Mouse (Mus musculus) stomach, adult 2 months (tissue): Measurements from ENCODE around the gene Scgb1b7. TPM values are rescaled to one million over a fixed set of nuclear protein-coding genes. Genes with fewer than 3 reads are reported as not detected.

Source experiments
- polyA plus RNA-seq: library from polyadenylated mRNA; depleted of rRNA; stranded (reverse); fragments of >200 nt; gene quantifications from 2 replicates; pipeline ENCODE4 v1.2.3, GENCODE M21; 2012; rRNA removed

Scgb1b7 gene
- polyA plus RNA-seq = not detected in 2 replicates

DNA sequence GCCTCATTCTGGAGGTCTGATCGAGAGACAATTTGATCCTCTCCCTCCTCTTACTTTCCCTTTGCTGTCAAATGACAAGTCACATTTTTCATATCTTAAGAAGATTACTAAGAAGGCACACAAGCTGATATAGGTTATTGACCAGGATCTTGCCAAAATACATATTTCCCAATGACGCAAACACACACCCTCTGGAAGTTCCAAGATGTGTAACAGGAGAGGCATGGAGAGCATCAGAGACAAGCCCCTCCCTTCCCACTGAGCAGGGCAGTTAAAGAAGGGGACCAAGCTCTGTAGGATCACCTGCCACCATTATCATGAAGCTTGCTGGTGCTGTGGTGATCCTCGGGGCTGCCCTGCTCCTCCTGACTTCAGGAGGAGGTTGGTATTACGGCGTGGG, at the start of gene Scgb1b7:
Gene Scgb1b7, plus strand, starts transcription at position 301 of the 400 bp plus-strand sequence.

DNA sequence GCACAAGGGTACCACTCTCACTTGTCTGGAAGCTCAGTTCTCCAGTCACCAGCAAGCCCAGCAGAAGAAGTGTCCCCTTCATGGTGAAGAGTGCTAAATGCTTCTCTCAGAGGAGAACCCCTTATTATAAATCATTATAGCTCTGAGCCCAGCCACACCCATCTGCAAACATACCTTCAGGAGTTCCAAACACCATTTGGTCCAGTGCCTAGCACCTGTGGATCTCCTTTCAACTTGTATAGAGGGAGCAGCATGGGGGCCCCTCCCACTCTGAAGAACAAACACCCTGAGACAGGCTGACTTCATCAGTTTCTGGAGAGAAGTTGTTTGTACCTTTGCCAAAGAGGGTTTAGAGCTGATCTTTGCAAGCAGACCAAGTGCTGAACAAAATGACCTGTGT, 6.8 kb upstream of the Scgb1b7 start, which contains the start of gene Scgb2b7:
Gene Scgb2b7, minus strand, starts transcription at position 101 of the 400 bp plus-strand sequence.

Other genes with a start within 250 kb of the Scgb1b7 start
- gene Scgb2b7, start 6.9 kb upstream of the Scgb1b7 start, polyA plus RNA-seq = 1.0 TPM in 1 of 2 replicates, not detected in the other